Mouse (Mus musculus): Measurements from ENCODE around the gene Dnah8.

Dnah8 gene

GRCm38 (mm10) chr17:30746056-30747024 lies 122.2 kb downstream of the Dnah8 start:
- DNase-seq (ENCODE audit: low read depth, low spot score): peak; percentile 76

GRCm38 (mm10) chr17:30749391-30749790 lies 125.2 kb downstream of the Dnah8 start:
- no peak for DNase-seq (ENCODE audit: low read depth, low spot score)

- peak; percentile 27 for DNase-seq (ENCODE audit: low read depth, low spot score)
Observed at GRCm38 (mm10) chr17:30750269-30750668, 126.1 kb downstream of the Dnah8 start.

GRCm38 (mm10) chr17:30752370-30752818 lies 128.2 kb downstream of the Dnah8 start:
- DNase-seq (ENCODE audit: low read depth, low spot score): no peak

- DNase-seq (ENCODE audit: low read depth, low spot score): no peak
Observed at GRCm38 (mm10) chr17:30753201-30753600, 129.0 kb downstream of the Dnah8 start.

GRCm38 (mm10) chr17:30756771-30757170 lies 132.6 kb downstream of the Dnah8 start:
- no peak for DNase-seq (ENCODE audit: low read depth, low spot score)

GRCm38 (mm10) chr17:30760307-30760706 lies 136.2 kb downstream of the Dnah8 start:
- no peak for DNase-seq (ENCODE audit: low read depth, low spot score)

- DNase-seq (ENCODE audit: low read depth, low spot score): no peak
Observed at GRCm38 (mm10) chr17:30764276-30764675, 140.1 kb downstream of the Dnah8 start.

- no peak for DNase-seq (ENCODE audit: low read depth, low spot score)
Observed at GRCm38 (mm10) chr17:30774416-30774815, 150.3 kb downstream of the Dnah8 start.

- DNase-seq (ENCODE audit: low read depth, low spot score): peak; percentile 34
Observed at GRCm38 (mm10) chr17:30775096-30775495, 150.9 kb downstream of the Dnah8 start.

- DNase-seq (ENCODE audit: low read depth, low spot score): no peak
Observed at GRCm38 (mm10) chr17:30781046-30781445, 156.9 kb downstream of the Dnah8 start.

GRCm38 (mm10) chr17:30782286-30782685 lies 158.1 kb downstream of the Dnah8 start:
- DNase-seq (ENCODE audit: low read depth, low spot score): no peak

GRCm38 (mm10) chr17:30788361-30788760 lies 164.2 kb downstream of the Dnah8 start:
- no peak for DNase-seq (ENCODE audit: low read depth, low spot score)

- no peak for DNase-seq (ENCODE audit: low read depth, low spot score)
Observed at GRCm38 (mm10) chr17:30790816-30791215, 166.7 kb downstream of the Dnah8 start.

- DNase-seq (ENCODE audit: low read depth, low spot score): no peak
Observed at GRCm38 (mm10) chr17:30792396-30792795, 168.2 kb downstream of the Dnah8 start.

GRCm38 (mm10) chr17:30796616-30797015 lies 172.5 kb downstream of the Dnah8 start:
- no peak for DNase-seq (ENCODE audit: low read depth, low spot score)

GRCm38 (mm10) chr17:30800261-30800985 lies 176.3 kb downstream of the Dnah8 start:
- no peak for DNase-seq (ENCODE audit: low read depth, low spot score)

- DNase-seq (ENCODE audit: low read depth, low spot score): no peak
Observed at GRCm38 (mm10) chr17:30803668-30804067, 179.5 kb downstream of the Dnah8 start.

- DNase-seq (ENCODE audit: low read depth, low spot score): no peak
Observed at GRCm38 (mm10) chr17:30804955-30805354, 180.8 kb downstream of the Dnah8 start.

- no peak for DNase-seq (ENCODE audit: low read depth, low spot score)
Observed at GRCm38 (mm10) chr17:30805511-30806059, 181.4 kb downstream of the Dnah8 start.

GRCm38 (mm10) chr17:30808866-30809660 lies 184.9 kb downstream of the Dnah8 start:
- DNase-seq (ENCODE audit: low read depth, low spot score): no peak
